Mouse (Mus musculus) heart, postnatal 25 days (tissue): ENCODE results near the gene Fgfr2. TPM values are rescaled to one million over a fixed set of nuclear protein-coding genes. Genes with fewer than 3 reads are reported as not detected.

ENCODE experiments used
- DNase-seq: peaks from one replicate; pipeline ENCODE4 v3.0.0; 2022; ENCODE audit warnings: low spot score
- intact Hi-C: fragments of 180-260 bp; cut with DNase I; formaldehyde crosslinking; loops from one replicate; pipeline ENCODE4 v1.15.1; 2025
- total RNA-seq, 2 experiments: library from RNA; stranded (reverse); gene quantifications; 2 replicates each; pipeline ENCODE4 v1.2.3; 2021

Gene Fgfr2
- total RNA-seq, 2 experiments from 2014 or later = 1.7 to 1.8 TPM

DNA sequence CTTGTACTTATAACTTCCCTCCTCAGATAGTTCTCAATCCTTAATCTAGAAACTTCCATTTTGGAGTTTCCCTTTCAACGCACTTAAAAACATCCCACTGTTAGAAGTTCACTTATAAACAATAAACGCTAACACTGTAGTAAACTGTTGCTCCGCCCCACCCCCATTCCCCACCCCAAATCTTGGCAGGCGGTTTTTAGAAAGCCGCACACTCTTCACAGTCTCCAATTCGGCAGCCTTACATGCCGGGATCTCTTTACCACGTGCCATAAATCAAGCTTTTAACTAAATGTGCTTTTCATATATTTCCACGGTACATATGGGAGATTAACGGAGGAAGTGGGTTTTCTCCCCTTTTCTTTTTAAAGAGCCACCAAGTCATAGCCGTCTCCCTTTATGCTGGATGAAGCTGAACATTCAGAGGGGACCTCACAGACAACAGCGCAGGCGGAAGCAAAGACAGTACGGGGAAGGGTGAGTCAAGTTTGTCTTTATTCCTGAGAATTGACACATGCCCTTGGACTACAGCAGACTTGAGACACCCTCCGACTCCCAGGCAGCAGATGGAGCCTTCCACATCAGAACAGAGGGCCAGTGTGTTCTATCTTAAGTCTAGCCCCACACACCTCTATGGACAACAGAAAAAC lies 2932.7 kb downstream of the Fgfr2 start:
- no peak for DNase-seq
- intact Hi-C loops = no loop called here

DNA sequence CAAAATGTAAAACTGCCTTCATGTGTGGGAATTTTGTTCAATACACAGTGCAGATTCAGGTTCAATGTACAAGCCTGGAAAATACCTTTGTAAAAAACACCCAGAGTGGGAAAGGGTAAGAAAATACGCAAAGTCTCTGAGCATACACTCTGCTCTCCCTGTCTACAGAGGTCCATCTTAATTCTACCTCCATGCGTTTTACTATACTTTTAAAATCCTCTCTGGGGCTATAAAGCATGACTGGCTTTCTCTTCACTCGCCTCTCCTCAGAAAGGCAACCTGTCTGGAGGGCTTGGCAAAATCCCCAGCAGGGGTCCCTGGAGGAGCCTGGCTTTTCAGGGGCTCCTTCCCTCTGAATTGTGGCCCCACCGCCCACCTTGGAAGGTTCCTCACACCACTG lies 2933.2 kb downstream of the Fgfr2 start:
- intact Hi-C loops = no loop called here

DNA sequence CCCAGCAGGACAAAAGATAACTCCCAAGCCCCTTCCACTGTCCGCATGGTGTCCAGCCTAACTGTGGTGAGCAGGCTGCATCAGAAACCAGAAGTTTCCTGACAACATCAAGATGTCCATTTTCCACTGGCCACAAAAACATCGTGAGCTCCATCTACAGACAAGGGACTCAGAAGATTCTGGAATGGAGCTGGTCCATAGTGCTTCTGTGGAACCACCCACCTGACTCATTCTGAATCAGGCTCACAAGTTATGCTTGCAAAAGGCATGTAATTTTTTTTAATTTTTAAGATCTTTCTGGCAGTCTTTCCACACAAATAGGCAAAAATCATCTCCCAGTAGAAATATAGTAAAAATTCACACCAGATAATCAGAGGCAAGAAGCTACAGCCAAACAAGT lies 2935.0 kb downstream of the Fgfr2 start:
- intact Hi-C loops = no loop called here
- DNase-seq = no peak

More for the DNA sequence above, 2933.2 kb downstream of the Fgfr2 start:
- no peak for DNase-seq

- no peak for DNase-seq
- intact Hi-C loops = no loop called here
These were observed 2938.3 kb downstream of the Fgfr2 start for GRCm38 (mm10) chr7:130184864-130185263.

GRCm38 (mm10) chr7:130183960-130184359 lies 2939.2 kb downstream of the Fgfr2 start:
- no peak for DNase-seq
- intact Hi-C loops = no loop called here

- no peak for DNase-seq
- intact Hi-C loops = no loop called here
These were observed 2940.6 kb downstream of the Fgfr2 start for GRCm38 (mm10) chr7:130182551-130182950.

DNA sequence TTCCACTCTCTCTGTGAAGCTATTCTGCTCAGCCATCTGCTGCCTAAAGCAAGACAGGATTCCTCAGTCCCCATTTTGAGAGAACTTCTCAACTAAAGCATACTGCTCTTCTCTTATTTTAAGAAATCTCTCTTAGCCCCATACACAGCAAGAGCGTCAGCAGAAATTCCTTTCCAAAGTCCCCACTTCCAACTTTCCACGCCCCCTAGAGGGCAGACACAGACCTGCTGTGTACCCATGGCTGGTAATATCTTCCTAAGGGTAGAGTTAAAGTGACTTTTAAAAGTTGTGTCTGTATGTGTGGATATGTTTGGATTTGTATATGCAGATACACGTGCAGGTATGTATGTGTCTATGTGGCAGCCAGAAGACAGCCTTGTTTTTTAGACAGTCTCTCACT lies 2944.2 kb downstream of the Fgfr2 start:
- intact Hi-C loops = no loop called here
- no peak for DNase-seq

GRCm38 (mm10) chr7:130177009-130177408 lies 2946.1 kb downstream of the Fgfr2 start:
- intact Hi-C loops = no loop called here
- no peak for DNase-seq

DNA sequence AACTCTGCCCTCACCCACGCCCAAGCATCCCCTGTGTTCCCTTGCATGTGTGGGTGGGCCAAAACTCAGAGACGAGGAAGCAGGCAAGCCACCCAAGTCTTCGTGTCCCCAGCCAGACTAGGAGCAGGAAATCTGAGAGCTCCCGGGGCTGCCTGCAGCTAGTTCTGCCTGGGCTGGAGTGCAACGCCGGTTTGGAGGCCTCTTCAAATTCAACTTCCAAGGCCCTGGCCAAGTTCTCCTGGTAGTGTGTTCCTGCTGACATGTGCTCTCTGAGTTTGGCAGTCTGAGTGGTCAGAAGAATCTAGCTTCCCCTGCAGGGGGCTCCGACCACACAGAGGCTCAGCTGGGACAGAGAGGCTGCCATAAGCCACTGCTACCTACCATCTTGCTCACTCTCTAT lies 2948.6 kb downstream of the Fgfr2 start:
- intact Hi-C loops = no loop called here
- DNase-seq = peak; percentile 13

DNA sequence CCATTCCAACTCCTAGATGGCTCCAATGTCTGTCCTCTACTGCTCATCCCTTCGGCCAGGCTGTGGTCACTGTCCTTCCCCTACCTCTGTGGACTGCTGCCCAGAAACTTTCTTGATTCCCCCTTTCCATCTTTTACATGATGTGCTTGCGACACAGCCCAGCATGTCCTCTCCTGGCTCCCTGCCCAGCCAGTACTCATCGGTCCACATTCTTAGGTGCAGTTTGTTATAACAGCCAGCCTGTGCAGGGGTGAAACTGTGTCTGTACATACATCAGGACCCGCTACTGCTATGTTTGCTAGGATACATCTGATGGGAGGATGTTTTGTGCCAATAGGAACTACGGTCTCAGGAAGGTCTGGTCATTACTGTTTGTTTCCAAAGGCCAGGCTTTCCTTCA lies 2949.2 kb downstream of the Fgfr2 start:
- DNase-seq = no peak
- intact Hi-C loops = no loop called here

GRCm38 (mm10) chr7:130170144-130170543 lies 2953.0 kb downstream of the Fgfr2 start:
- intact Hi-C loops = no loop called here
- no peak for DNase-seq

DNA sequence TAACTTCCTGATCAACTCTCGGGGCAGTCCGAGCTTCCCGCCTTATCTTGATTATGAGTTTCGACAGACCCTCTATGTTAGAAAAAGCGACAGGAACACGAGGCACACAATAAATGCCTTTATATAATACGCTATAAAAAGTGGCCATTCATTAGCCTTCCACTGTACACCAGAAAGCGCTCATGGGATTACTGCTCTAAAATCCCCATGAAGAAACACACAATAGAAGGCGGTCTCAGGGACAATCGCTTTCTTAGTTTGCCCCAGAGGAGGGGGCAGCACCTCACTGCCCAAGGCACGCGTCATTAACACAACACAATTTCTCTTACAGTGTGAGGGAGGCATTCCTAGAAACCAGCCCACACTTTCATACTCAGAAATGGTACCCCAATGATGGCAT lies 2954.9 kb downstream of the Fgfr2 start:
- intact Hi-C loops = no loop called here
- no peak for DNase-seq

DNA sequence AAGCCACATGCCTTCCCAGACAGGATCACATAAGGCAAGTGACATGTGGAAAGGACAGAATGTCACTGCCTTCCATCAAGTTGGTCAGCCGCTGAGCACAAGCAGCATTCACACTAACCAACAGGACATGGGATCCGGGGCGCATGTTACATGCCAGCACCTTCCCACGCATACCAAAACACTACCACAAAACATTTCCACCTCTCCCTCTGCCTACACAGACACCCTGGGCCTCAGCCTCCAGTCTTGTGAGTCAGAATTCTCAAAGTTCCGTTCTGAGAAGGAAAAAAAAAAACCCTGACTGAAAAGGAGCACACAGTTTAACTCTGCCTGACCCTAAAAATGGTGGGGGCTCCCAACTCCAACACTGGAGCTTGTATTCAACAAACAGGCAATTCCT lies 2955.9 kb downstream of the Fgfr2 start:
- no peak for DNase-seq
- intact Hi-C loops = no loop called here

GRCm38 (mm10) chr7:130166190-130166589 lies 2957.0 kb downstream of the Fgfr2 start:
- intact Hi-C loops = no loop called here
- DNase-seq = no peak

GRCm38 (mm10) chr7:130165408-130165807 lies 2957.7 kb downstream of the Fgfr2 start:
- intact Hi-C loops = no loop called here

DNA sequence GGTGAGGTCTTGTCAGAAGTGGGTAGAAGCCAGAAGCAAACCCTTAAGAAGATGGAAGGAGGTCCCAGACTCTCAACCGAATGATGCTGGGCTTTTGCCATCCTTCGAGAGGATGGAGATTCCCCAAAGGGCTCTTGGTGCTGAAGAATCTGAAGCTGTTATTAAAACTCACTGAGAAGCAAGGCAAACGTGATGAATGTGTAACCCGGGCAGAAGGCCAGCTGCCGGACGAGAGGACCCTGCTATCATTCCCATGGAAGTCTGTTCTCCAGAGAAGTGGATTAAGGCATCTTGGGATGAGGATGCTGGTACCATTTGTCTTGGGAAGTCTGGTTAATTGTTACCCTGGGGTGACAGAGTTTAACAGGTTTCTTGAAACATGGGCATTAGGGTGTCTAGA lies 2960.4 kb downstream of the Fgfr2 start:
- no peak for DNase-seq
- intact Hi-C loops = no loop called here

More at GRCm38 (mm10) chr7:130165408-130165807, 2957.7 kb downstream of the Fgfr2 start:
- no peak for DNase-seq

DNA sequence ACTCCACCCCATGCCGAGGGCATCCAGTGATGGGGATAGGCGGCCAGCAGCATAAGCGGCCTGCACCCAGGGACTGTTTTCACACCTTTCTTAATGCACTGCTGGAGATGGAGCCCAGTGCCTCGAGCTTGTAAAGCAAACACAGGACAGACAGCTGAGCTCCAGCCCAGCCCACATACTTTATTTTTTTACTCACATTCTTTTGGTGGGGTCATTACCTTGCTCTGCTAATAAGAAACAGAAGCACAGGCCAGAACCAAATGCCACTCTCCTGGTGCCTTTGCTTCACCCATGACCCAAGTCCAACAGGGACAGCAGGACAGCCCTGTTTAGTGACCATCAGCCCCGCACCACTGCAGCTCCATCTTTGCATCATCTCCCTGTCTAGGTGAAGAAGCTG lies 2961.6 kb downstream of the Fgfr2 start:
- DNase-seq = no peak
- intact Hi-C loops = no loop called here

GRCm38 (mm10) chr7:130158845-130159244 lies 2964.3 kb downstream of the Fgfr2 start:
- intact Hi-C loops = no loop called here
- no peak for DNase-seq

DNA sequence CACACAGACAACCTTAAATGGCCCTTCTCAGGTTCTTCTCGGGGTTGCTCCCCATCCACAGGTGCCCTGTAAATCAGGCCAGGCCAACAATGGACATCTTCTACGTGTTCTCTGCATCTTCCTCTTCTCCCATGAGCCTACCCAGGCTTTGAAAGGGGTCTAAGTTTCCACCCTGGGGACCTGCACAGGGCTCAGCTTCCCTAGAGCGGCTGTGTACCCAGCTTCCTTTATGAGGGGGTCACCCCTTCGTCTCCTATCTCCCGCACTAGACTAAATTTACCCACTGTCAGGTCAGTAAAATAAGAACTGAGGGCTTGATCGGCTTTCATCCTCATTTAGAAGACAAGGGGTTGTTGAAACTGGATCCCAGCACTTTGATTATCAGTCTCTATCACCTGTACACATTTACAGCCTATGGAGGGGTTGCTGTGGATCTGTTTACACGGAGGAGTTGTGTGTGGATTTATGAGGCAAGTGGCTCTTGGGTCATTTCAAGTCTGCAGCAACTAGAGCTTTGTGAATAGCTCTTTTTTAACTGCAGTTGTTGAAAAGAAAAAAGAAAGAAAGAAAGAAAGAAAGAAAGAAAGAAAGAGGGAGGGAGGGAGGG lies 2969.7 kb downstream of the Fgfr2 start:
- intact Hi-C loops = no loop called here

DNA sequence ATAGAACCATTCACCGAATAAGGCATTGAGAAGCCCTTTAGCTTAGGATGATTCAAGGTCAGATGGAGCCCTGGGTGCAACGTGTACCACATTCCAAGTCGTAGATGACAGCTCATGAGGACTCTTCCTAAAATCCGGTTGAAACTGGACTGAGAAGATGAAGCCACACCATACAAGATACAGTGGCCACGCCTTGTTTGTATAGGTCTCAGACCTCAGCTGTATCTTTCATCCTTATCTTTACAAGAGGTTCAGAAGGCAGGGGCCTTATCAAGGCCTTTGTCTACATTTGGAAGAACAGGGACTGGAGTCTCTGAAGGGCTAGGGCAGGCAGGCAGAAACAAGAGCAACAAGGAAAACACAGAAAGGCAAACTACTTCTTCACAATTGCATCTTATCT lies 2974.2 kb downstream of the Fgfr2 start:
- no peak for DNase-seq
- intact Hi-C loops = no loop called here

More for the DNA sequence above, 2969.7 kb downstream of the Fgfr2 start:
- no peak for DNase-seq

GRCm38 (mm10) chr7:130147230-130147629 lies 2975.9 kb downstream of the Fgfr2 start:
- DNase-seq = no peak
- intact Hi-C loops = no loop called here

GRCm38 (mm10) chr7:130145211-130145610 lies 2977.9 kb downstream of the Fgfr2 start:
- no peak for DNase-seq
- intact Hi-C loops = no loop called here
